Mouse (Mus musculus): ENCODE measurements around the gene Degs2. TPM values are rescaled to one million over a fixed set of nuclear protein-coding genes. Genes with fewer than 3 reads are reported as not detected.

The Degs2 gene
- polyA plus RNA-seq (2012; rRNA removed) = 12.3 and 16.0 TPM in 2 replicates

DNA sequence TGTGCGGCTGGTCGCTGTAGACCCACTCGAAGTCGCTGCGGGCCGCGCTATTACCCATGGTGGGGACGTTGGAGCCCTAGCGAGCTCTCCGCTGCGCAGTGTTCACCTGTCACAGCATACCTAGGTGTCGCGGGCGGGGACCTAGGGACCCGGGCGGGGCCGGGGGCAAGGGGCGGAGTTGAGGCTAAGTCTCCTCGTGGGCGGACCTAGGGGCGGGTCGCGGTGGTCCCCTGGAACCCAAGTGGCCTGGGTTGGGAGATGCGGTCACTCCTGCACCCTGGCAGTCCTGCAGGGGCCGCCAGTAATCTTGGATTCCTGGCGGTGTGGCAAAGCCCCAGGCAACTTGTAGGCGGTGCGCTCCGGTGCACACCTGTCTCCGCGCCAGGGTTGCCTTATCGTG is at the start of gene Degs2:
Gene Degs2 (minus strand): TSS at position 131 of the 400 bp plus-strand sequence.

Other genes starting within 250 kb of the Degs2 start
- 75.4 and 92.7 TPM in 2 replicates for gene Evl, start 147.6 kb downstream of the Degs2 start, polyA plus RNA-seq (2012; rRNA removed)
- gene Yy1, start 90.7 kb upstream of the Degs2 start, polyA plus RNA-seq (2012; rRNA removed) = 28.5 and 42.5 TPM in 2 replicates
- 21.1 and 23.2 TPM in 2 replicates for gene Slc25a29, start 133.6 kb upstream of the Degs2 start, polyA plus RNA-seq (2012; rRNA removed)
- gene Slc25a47, start 133.7 kb upstream of the Degs2 start, polyA plus RNA-seq (2012; rRNA removed) = 21.5 and 26.6 TPM in 2 replicates
- 18.5 and 25.2 TPM in 2 replicates for gene Wdr25, start 191.3 kb upstream of the Degs2 start, polyA plus RNA-seq (2012; rRNA removed)
- 64.1 and 77.5 TPM in 2 replicates for gene Wars, start 191.9 kb upstream of the Degs2 start, polyA plus RNA-seq (2012; rRNA removed)

Data from ovary, adult 2 months (tissue).